Mouse (Mus musculus): Measurements from ENCODE around the gene Cyp4f18.

- TF ChIP-seq POLR2A (IDR thresholded peaks at IDR 0.05; ENCODE audit: insufficient read depth, low read length) = no peak
- peak; percentile 21 for TF ChIP-seq CTCF (IDR thresholded peaks at IDR 0.05; ENCODE audit: low read depth, low read length)
- TF ChIP-seq EP300 (IDR thresholded peaks at IDR 0.05; ENCODE audit: insufficient read depth, low read depth, low read length) = no peak
These were observed 43.0 kb downstream of the Cyp4f18 start for GRCm38 (mm10) chr8:71966411-71966810.

All from ES-Bruce4 (cell line).